Mouse (Mus musculus) embryo, embryonic 9.5 days (tissue): Measurements from ENCODE around the gene Stub1.
"Not testable (repeated sequence)": the region's sequence is repeated elsewhere in the genome, so short reads cannot be mapped to it uniquely, and the experiment has no call there.

Experiments
- DNase-seq: peaks from one replicate; pipeline ENCODE4 v3.0.0-alpha.2; 2017; ENCODE audit errors: extremely low spot score

The Stub1 gene

GRCm38 (mm10) chr17:25823452-25823851, 9.8 kb downstream of the Stub1 start, which contains the start of gene Wdr24:
Wdr24 (plus strand) TSS chr17:25823627.
- DNase-seq: peak; percentile 83

GRCm38 (mm10) chr17:25818851-25819780, 14.1 kb downstream of the Stub1 start:
- DNase-seq: no peak

GRCm38 (mm10) chr17:25817662-25818061, 15.5 kb downstream of the Stub1 start:
- no peak for DNase-seq

GRCm38 (mm10) chr17:25813471-25813870, 19.7 kb downstream of the Stub1 start:
- peak; percentile 92 for DNase-seq

DNA sequence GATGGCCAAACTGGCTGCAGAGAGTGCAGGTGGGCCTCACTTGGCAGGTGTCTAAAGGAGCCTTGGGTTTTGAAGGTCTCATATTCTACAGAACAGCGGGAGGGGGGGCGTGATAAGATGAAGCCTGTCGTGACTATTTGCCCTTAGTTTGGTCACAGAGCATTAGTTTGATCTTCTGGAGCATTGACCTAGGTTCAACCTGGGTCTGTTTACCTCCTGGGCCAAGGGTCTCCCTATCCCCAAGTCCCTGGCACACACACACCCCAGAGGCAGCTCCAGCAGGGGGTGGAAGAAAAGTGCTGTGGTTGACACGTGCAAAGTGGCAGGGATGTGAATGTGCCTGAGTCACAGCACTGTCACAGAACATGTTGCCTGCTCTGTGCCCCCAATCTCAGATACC, 22.3 kb downstream of the Stub1 start:
- DNase-seq: no peak

DNA sequence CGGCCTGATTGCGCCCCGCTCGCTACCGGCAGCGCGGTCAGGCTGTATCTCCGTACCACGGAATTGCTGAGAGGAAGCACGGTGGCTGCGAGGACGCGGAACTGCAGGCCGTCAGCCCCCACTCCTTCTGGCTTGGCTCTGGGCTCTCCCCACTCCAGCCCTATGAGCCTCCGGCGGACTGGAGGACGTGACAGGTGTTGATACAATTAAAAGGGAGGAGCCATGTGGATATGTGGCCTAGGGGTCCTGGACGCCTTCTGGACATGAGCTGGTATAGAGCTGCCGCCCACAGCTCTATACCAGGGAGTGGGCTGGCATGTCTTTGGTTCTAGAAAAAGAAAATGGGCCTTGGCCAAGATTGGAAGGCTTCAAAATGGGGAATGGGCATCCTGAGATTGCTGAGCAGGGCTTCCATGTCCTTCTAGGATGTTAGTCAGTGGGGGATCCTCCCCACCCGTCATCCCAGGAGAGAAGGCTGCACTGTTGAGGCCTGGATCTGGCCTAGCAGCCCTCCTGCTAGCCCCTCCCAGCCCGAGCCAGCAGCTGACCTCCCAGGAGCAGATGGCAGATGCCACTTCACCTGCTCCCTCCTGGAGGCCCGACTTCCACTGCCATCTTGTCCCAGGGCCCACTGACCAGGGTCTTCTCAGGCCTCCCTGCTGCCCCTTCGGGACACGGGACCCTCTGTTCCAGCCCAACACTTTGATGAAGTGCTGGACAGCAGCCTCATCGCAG, 23.4 kb downstream of the Stub1 start:
- peak; percentile 29 for DNase-seq

DNA sequence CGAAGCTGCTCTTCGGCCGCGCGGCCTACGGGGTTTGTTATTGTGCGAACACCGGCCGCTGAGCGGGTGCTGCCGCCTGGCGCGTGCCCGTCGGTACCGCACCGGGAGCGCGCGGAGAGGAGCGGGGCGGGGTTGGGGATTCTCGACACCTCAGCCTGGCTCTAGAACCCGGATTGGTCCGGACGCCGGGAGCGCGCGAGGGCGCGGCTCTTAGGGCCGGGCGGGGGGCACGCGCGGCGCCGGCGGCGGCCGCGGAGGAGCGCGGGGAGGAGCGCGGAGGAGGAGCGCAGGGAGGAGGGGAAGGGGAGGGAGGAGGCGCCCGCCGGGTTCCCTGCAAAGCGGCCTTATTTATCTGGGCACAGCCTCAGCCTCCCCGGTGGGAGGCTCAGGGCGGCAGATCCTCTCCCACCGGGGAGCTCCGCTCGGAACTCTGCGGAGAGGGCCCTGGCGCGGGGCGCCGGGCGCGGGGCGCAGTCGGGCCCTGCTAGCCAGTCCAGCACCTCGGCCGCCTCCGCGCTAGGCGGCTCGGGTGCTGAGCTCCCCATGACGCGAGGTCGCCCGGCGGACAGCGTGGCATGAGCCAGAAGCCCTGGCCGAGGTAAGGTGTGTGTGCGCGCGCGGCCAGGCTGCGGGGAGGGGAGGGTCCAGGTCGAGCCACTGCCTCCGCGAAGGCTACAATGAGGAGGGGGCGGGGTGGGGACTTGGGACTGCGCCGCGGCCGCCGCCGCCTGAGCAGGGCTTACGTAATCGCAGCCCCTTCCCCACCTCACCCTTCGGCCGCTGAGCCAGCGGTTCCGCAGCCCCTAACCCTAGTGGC, 24.2 kb downstream of the Stub1 start, which contains the start of gene Fbxl16:
Gene Fbxl16 (plus strand): TSS at position 297 of the 817 bp plus-strand sequence.
- peak; percentile 79 for DNase-seq

- no peak for DNase-seq
Measured at GRCm38 (mm10) chr17:25808028-25808427, 25.2 kb downstream of the Stub1 start.

DNA sequence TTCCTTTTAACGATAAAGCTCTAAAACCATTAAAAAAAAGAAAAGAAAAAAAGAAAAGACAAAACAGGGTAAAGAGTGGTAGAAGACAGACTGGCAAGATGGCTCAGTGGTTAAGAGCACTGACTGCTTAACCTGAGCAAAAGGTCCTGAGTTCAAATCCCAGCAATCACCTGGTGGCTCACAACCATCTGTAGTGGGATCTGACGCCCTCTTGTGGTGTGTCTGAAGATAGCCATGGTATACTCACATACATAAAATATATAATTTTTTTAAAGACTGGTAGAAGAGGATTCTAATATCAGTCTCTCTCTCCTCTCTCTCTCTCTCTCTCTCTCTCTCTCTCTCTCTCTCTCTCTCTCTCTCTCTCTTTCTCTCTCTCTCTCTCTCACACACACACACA, 25.8 kb downstream of the Stub1 start:
- DNase-seq: not testable (repeated sequence)

DNA sequence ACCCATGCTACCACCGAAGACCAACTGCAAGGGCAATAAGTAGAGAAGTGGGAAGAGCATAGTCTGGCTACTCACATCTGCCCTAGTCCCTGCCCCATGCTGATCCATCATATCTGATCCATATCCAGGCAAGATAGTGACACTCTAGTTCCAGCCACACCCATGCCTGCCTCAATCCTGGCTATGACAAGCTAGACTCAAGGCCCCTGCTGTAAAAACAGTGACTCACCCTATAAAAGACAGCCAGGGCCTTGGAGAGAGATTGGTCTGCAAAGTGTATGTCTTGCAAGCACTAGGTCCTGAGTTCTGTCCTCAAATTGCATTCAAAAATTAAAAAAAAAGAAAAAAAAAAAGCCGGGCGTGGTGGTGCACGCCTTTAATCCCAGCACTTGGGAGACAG, 26.7 kb downstream of the Stub1 start:
- DNase-seq: no peak

DNA sequence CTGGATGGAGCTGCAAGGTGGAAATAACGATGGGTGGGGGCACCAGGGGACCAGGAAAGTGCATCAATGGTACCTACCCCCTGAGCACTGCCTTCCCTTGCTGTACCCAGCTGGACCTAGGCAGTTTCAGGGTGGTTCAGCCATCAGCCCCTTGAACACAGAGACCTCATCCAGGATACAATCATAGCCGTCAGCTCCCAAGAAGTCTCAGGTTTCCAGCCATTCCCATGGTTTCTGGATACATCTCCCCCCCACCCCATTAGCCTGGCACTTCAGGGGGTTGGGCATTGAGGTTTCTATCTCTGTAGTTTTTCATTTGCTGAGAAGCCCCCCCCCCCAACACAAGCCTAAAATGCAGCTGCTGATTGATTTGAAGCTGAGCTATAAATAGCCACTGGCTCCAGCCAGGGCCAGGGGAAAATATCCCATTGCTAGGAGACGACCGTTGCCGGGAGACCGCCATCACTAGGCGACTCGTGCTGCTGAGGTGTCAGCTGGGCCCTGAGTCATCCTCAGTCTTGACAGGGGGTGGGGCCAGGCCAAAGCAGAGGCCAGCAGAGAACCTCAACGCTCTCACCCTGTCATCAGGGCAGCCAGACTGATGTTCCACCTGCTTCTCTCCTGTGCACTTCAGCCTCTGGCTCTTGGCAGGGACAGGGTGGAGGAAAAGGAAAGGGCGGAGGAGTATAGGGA, 30.2 kb downstream of the Stub1 start:
- DNase-seq: peak; percentile 77

DNA sequence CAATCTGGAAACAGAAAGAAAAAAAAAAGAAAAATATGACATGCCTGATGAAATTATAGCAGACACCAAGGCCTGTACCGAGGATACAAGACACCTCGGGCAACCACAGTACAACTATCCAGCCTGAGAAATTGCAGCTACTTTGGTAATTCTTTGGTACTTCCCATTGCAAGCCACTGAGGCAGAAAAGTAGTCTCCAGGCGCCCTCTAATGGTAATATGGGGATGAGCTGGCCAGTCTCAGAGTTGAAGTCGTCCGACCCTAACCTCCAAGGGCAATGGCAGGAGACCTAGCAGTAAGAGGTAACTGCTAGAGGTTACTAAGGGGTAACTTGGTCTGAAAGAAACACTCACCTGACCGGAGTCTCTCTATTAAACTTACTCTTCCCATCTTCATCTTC, 32.2 kb downstream of the Stub1 start:
- peak; percentile 74 for DNase-seq

GRCm38 (mm10) chr17:25796951-25797369, 36.2 kb downstream of the Stub1 start, which contains the start of gene Metrn:
Metrn (minus strand) TSS chr17:25797136.
- DNase-seq: peak; percentile 94

GRCm38 (mm10) chr17:25796211-25796771, 36.9 kb downstream of the Stub1 start:
- no peak for DNase-seq

- DNase-seq: peak; percentile 95
Measured at GRCm38 (mm10) chr17:25795609-25796092, 37.6 kb downstream of the Stub1 start, which contains the start of gene AC134908.4. AC134908.4 (minus strand) TSS chr17:25795659.

GRCm38 (mm10) chr17:25794998-25795397, 38.2 kb downstream of the Stub1 start:
- DNase-seq: no peak

- DNase-seq: peak; percentile 39
Measured at GRCm38 (mm10) chr17:25794197-25794596, 39.0 kb downstream of the Stub1 start.

DNA sequence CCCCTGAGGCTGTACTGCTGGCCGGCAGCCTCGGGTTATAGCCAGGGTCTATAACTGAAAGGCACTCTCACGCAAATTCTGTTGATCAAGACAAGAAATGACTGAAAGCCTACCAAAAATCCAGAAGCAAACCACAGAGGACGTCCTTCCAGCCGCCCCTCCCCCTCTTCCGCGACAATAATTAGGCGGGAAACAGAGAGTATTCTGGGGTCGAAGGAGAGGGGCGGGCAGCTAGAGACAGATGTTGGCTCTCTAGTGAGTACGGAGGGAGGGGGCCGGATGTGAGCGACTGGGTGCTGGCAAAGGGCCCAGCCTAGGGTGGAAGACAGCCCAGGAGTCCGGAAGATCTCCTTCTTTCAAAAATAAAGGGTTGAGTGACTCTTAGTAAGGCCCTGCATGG, 40.6 kb downstream of the Stub1 start, which contains the start of gene Fam173a:
Gene Fam173a (minus strand): TSS at position 287 of the 400 bp plus-strand sequence.
- DNase-seq: peak; percentile 77

GRCm38 (mm10) chr17:25791843-25792527, 41.2 kb downstream of the Stub1 start:
- DNase-seq: peak; percentile 90
